Mouse (Mus musculus) ES-Bruce4 (cell line): ENCODE results near the gene Lpcat2. TPM values are rescaled to one million over a fixed set of nuclear protein-coding genes. Genes with fewer than 3 reads are reported as not detected.
A peak's percentile ranks its signal among the peaks of the same experiment; 100 is the strongest.

ENCODE experiments used
- H3K27ac ChIP-seq: 2 replicates; pipeline ENCODE4 v1.5.1; 2012; ENCODE audit warnings: low read length, inconsistent platforms; ENCODE audit not compliant: insufficient read depth
- H3K27me3 ChIP-seq: 2 replicates; pipeline ENCODE4 v1.6.1; 2012; ENCODE audit warnings: mild to moderate bottlenecking, low read length, inconsistent platforms; ENCODE audit not compliant: control insufficient read depth, poor library complexity, insufficient read depth, severe bottlenecking
- H3K36me3 ChIP-seq: 2 replicates; pipeline ENCODE4 v1.6.1; 2012; ENCODE audit warnings: inconsistent platforms, mild to moderate bottlenecking, low read length, moderate library complexity; ENCODE audit not compliant: control insufficient read depth, poor library complexity, insufficient read depth, severe bottlenecking
- H3K4me1 ChIP-seq: one replicate; pipeline ENCODE4 v1.8.1; 2011; ENCODE audit warnings: low read length; ENCODE audit not compliant: control insufficient read depth, insufficient read depth
- H3K4me3 ChIP-seq: 2 replicates; pipeline ENCODE4 v1.5.1; 2011; ENCODE audit warnings: low read depth, mild to moderate bottlenecking, low read length
- H3K9ac ChIP-seq: 2 replicates; pipeline ENCODE4 v1.6.1; 2012; ENCODE audit warnings: low read depth, mild to moderate bottlenecking, inconsistent platforms; ENCODE audit not compliant: poor library complexity, severe bottlenecking
- H3K9me3 ChIP-seq: replicated peaks from 2 replicates; pipeline ENCODE4 v1.6.1; 2012; ENCODE audit warnings: mild to moderate bottlenecking, low read length, inconsistent platforms; ENCODE audit not compliant: control insufficient read depth, poor library complexity, insufficient read depth, severe bottlenecking
- CTCF ChIP-seq: IDR thresholded peaks from one replicate; pipeline ENCODE4 v1.8.1; 2011; ENCODE audit warnings: low read depth, low read length
- EP300 ChIP-seq: IDR thresholded peaks from 2 replicates; pipeline ENCODE4 v1.6.1; 2011; ENCODE audit warnings: low read depth, low read length; ENCODE audit not compliant: insufficient read depth
- POLR2A ChIP-seq: IDR thresholded peaks from one replicate; pipeline ENCODE4 v1.8.1; 2011; ENCODE audit warnings: low read length; ENCODE audit not compliant: insufficient read depth
- polyA plus RNA-seq: library from polyadenylated mRNA; stranded (reverse); fragments of >200 nt; gene quantifications from 2 replicates; pipeline ENCODE4 v1.2.4, GENCODE M21; 2011; ENCODE audit warnings: low read depth; ENCODE audit not compliant: missing spikeins, insufficient read depth, insufficient read length

Gene Lpcat2
- polyA plus RNA-seq, 1 experiment = 6.2 TPM

- Histone ChIP-seq H3K4me3 (no peak overlapping the region), H3K4me1 (no peaks in the 10 kb centered on the region), H3K27me3 (no peaks in the 10 kb centered on the region; the same call in 1 of the 2 replicates), H3K27ac (no peak overlapping the region), H3K36me3 (no peaks in the 10 kb centered on the region), H3K9ac (no peak overlapping the region), H3K9me3 (no peaks in the 10 kb centered on the region)
- TF ChIP-seq POLR2A = no peak
- TF ChIP-seq EP300 = no peak
- no peak for TF ChIP-seq CTCF
These were observed 93.9 kb downstream of the Lpcat2 start for GRCm38 (mm10) chr8:92949071-92949470.

- Histone ChIP-seq H3K27ac (no peak overlapping the region), H3K27me3 (no peaks in the 10 kb centered on the region; the same call in 1 of the 2 replicates), H3K9me3 (no peaks in the 10 kb centered on the region), H3K4me1 (no peaks in the 10 kb centered on the region), H3K36me3 (no peaks in the 10 kb centered on the region), H3K9ac (no peak overlapping the region), H3K4me3 (no peak overlapping the region)
- no peak for TF ChIP-seq EP300
- no peak for TF ChIP-seq POLR2A
- no peak for TF ChIP-seq CTCF
These were observed 95.7 kb downstream of the Lpcat2 start for GRCm38 (mm10) chr8:92950639-92951371.

GRCm38 (mm10) chr8:92954044-92954443, 98.9 kb downstream of the Lpcat2 start:
- Histone ChIP-seq H3K4me1 (no peaks in the 10 kb centered on the region), H3K9me3 (no peaks in the 10 kb centered on the region), H3K27me3 (peaks cover 2% of the 10 kb centered on the region; the same call in 1 of the 2 replicates), H3K4me3 (no peak overlapping the region), H3K9ac (no peak overlapping the region), H3K36me3 (no peaks in the 10 kb centered on the region), H3K27ac (no peak overlapping the region)
- TF ChIP-seq POLR2A (no peak), CTCF (no peak)

- Histone ChIP-seq H3K4me1 (no peaks in the 10 kb centered on the region), H3K9ac (peak within 1 kb of the TSS; percentile 39), H3K27ac (no peak within 1 kb of the TSS), H3K27me3 (peaks cover 18% of the 10 kb centered on the region), H3K36me3 (no peaks in the 10 kb centered on the region), H3K4me3 (peak within 1 kb of the TSS; percentile 53), H3K9me3 (no peaks in the 10 kb centered on the region)
- TF ChIP-seq EP300 = no peak
- no peak for TF ChIP-seq CTCF
- no peak for TF ChIP-seq POLR2A
These were observed 104.6 kb downstream of the Lpcat2 start, which contains the start of gene Slc6a2 for GRCm38 (mm10) chr8:92959779-92960178. Gene Slc6a2, plus strand, starts transcription at chr8:92960079.

DNA sequence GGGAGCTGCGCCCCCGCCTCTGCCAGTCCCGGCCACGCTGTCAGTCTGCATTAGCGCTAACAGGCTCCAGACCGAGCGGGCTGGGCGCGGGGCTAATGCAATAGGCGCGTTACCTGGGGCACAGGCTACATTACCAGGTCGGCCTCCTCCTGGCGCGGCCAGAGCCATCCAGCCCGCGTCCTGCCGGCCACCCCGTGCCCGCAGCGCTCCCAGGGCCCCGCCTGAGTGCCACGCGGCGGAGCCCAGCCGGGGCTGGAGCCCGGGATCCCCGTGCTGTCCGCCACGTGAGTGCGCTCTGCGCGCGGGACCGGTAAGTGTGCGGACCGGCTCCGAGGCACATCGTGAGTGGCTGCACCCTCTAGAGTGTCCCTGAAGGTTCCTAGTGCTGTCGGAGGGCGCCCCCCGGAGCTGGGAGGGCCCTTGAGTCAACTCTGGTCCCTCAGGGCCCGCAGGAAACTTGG, 105.3 kb downstream of the Lpcat2 start:
- Histone ChIP-seq H3K9ac (peak overlapping the region; percentile 39), H3K4me3 (peak overlapping the region; percentile 53), H3K27me3 (peaks cover 18% of the 10 kb centered on the region), H3K4me1 (no peaks in the 10 kb centered on the region), H3K36me3 (no peaks in the 10 kb centered on the region), H3K9me3 (no peaks in the 10 kb centered on the region), H3K27ac (no peak overlapping the region)
- TF ChIP-seq POLR2A = no peak
- TF ChIP-seq CTCF = no peak
- no peak for TF ChIP-seq EP300

GRCm38 (mm10) chr8:92961088-92961487, 105.9 kb downstream of the Lpcat2 start:
- H3K27me3 ChIP-seq = peaks cover 18% of the 10 kb centered on the region
- no peaks in the 10 kb centered on the region for H3K4me1 ChIP-seq
- H3K9me3 ChIP-seq = no peaks in the 10 kb centered on the region
- peak overlapping the region; percentile 39 for H3K9ac ChIP-seq
- peak overlapping the region; percentile 53 for H3K4me3 ChIP-seq
- no peaks in the 10 kb centered on the region for H3K36me3 ChIP-seq
- no peak for TF ChIP-seq EP300
- TF ChIP-seq CTCF = no peak
- TF ChIP-seq POLR2A = no peak
- no peak overlapping the region for H3K27ac ChIP-seq
